ENCODE assay signal across 25 mouse cellular contexts in genomic region chr1:184677641-184678040, GRCm38 (mm10). TPM values are rescaled to one million over a fixed set of nuclear protein-coding genes. Genes with fewer than 3 reads are reported as not detected.
DNase-seq lines count a peak whose midpoint lies in the region; ATAC-seq lines count a peak whose summit lies in the region.
"Had no signal": no experiment of that assay in that cellular context is flagged by ENCODE, and none has a peak within 500 bp of the region (broad histone marks: within the 10 kb centered on the region; RNA-seq: fewer than 3 reads in every experiment).

No protein-coding gene starts in this region.

- H3K27ac ChIP-seq in embryonic facial prominence, embryonic 14.5 days (replicated peaks; ENCODE audit: low read depth, low read length) = no peak overlapping the region
- no peak overlapping the region for H3K27ac ChIP-seq in embryonic facial prominence, embryonic 10.5 days (replicated peaks)
- H3K27ac ChIP-seq in kidney, embryonic 14.5 days (ENCODE audit: low read depth, low read length) = no peak overlapping the region
- H3K27ac ChIP-seq: embryonic facial prominence, embryonic 15.5 days; heart, adult 2 months; hindbrain, embryonic 14.5 days; hindbrain, postnatal 0 days had no signal

- intact Hi-C loops in gastrocnemius, postnatal 14 days (cut with DNase I; ENCODE audit: low total_unique reads) = no loop called here

- no peak overlapping the region for H3K9ac ChIP-seq in embryonic facial prominence, embryonic 14.5 days (ENCODE audit: low read depth, low read length)
- H3K9ac ChIP-seq in kidney, embryonic 14.5 days (ENCODE audit: low read depth, low read length) = no peak overlapping the region
- H3K9ac ChIP-seq: embryonic facial prominence, embryonic 15.5 days; forebrain, postnatal 0 days; hindbrain, embryonic 14.5 days had no signal

- no peaks in the 10 kb centered on the region for H3K9me3 ChIP-seq in embryonic facial prominence, embryonic 14.5 days (ENCODE audit: control insufficient read depth, low read length)
- H3K9me3 ChIP-seq in embryonic facial prominence, embryonic 10.5 days = no peaks in the 10 kb centered on the region
- no peaks in the 10 kb centered on the region for H3K9me3 ChIP-seq in kidney, embryonic 14.5 days (ENCODE audit: control insufficient read depth, low read length)
- H3K9me3 ChIP-seq: embryonic facial prominence, embryonic 15.5 days had no signal

- ATAC-seq in embryonic facial prominence, embryonic 14.5 days (ENCODE audit: low read depth) = peak; percentile 37; the same call in 1 of the 2 replicates
- ATAC-seq in kidney, embryonic 14.5 days (ENCODE audit: low FRiP score, low TSS enrichment) = 0 out of 2 replicates have a peak, but pooled peaks have one; percentile 28
- ATAC-seq: activated CD4-positive, CD25-positive, alpha-beta regulatory T cell, adult 4 months; forebrain, embryonic 14.5 days; forebrain, postnatal 0 days; hindbrain, postnatal 0 days; inflammation-experienced regulatory T-cells, adult 6 months; intestine, embryonic 16.5 days had no signal

- H3K4me2 ChIP-seq in embryonic facial prominence, embryonic 14.5 days (ENCODE audit: low read depth, low read length) = no peak overlapping the region
- H3K4me2 ChIP-seq in kidney, embryonic 14.5 days (replicated peaks; ENCODE audit: low read depth, low read length) = no peak overlapping the region
- H3K4me2 ChIP-seq: embryonic facial prominence, embryonic 15.5 days; heart, embryonic 11.5 days; hindbrain, embryonic 14.5 days had no signal

- 39% methylated on average over 2 of the region's 2 CpGs for WGBS in embryonic facial prominence, embryonic 14.5 days
- WGBS in embryonic facial prominence, embryonic 10.5 days = 38% methylated on average over 2 of the region's 2 CpGs
- WGBS in kidney, embryonic 14.5 days = 12% methylated on average over 2 of the region's 2 CpGs

- H3K36me3 ChIP-seq in embryonic facial prominence, embryonic 14.5 days (ENCODE audit: control insufficient read depth, insufficient read depth, low read length) = no peaks in the 10 kb centered on the region
- no peaks in the 10 kb centered on the region for H3K36me3 ChIP-seq in embryonic facial prominence, embryonic 10.5 days (replicated peaks)
- H3K36me3 ChIP-seq in kidney, embryonic 14.5 days (ENCODE audit: control insufficient read depth, insufficient read depth, low read length) = no peaks in the 10 kb centered on the region
- H3K36me3 ChIP-seq: embryonic facial prominence, embryonic 15.5 days had no signal

- DNase-seq in embryonic facial prominence, embryonic 14.5 days (ENCODE audit: low spot score) = no peak
- DNase-seq in embryonic facial prominence, embryonic 10.5 days (ENCODE audit: low spot score) = no peak
- DNase-seq in gastrocnemius, adult 8-10 months (ENCODE audit: low spot score in 2 of 2) = peak; percentile 54 to 71
- DNase-seq in gastrocnemius, postnatal 14 days = no peak
- DNase-seq in kidney, adult 8-10 months = no peak
- DNase-seq: adrenal gland, adult 8-10 months; adrenal gland, postnatal 25 days; cerebellum, adult 11-12 months; cerebellum, adult 8-10 months; cerebellum, postnatal 10 days; cerebellum, postnatal 36 days; embryo, embryonic 11 days; forebrain, postnatal 0 days; heart, adult 2 months; heart, postnatal 4 days; kidney, adult 18-20 months had no signal

- H3K27me3 ChIP-seq in embryonic facial prominence, embryonic 14.5 days (replicated peaks; ENCODE audit: control insufficient read depth, insufficient read depth, low read length) = no peaks in the 10 kb centered on the region
- H3K27me3 ChIP-seq in embryonic facial prominence, embryonic 10.5 days (replicated peaks; ENCODE audit: low read depth, poor library complexity, severe bottlenecking) = no peaks in the 10 kb centered on the region
- H3K27me3 ChIP-seq in kidney, embryonic 14.5 days (ENCODE audit: control insufficient read depth, insufficient read depth, low read length) = peaks cover 6% of the 10 kb centered on the region; the same call in 1 of the 2 replicates
- H3K27me3 ChIP-seq: embryonic facial prominence, embryonic 15.5 days had no signal

- H3K4me1 ChIP-seq in embryonic facial prominence, embryonic 14.5 days (ENCODE audit: control insufficient read depth, insufficient read depth, low read length) = 0 out of 2 replicates have a peak, but pooled peaks cover 4% of the 10 kb centered on the region
- 0 out of 2 replicates have a peak, but pooled peaks cover 4% of the 10 kb centered on the region for H3K4me1 ChIP-seq in embryonic facial prominence, embryonic 10.5 days
- H3K4me1 ChIP-seq in kidney, embryonic 14.5 days (ENCODE audit: control insufficient read depth, insufficient read depth, low read length) = no peaks in the 10 kb centered on the region
- H3K4me1 ChIP-seq: embryonic facial prominence, embryonic 15.5 days had no signal

- H3K4me3 ChIP-seq in embryonic facial prominence, embryonic 14.5 days (ENCODE audit: low read depth, low read length) = no peak overlapping the region
- no peak overlapping the region for H3K4me3 ChIP-seq in embryonic facial prominence, embryonic 10.5 days
- H3K4me3 ChIP-seq in kidney, embryonic 14.5 days (ENCODE audit: low read length) = no peak overlapping the region
- H3K4me3 ChIP-seq: embryonic facial prominence, embryonic 15.5 days; heart, adult 2 months had no signal

RNA-seq across cellular contexts. Expression of gene Hlx, which starts 54.8 kb away (rescaled TPM):
- 13.7 and 14.4 TPM in 2 replicates for polyA plus RNA-seq in embryonic facial prominence, embryonic 14.5 days (2014; fragmentation: Nextera tagmentation; extraction: Ambion mirVana)
- 5.8 and 7.7 TPM in 2 replicates for polyA plus RNA-seq in embryonic facial prominence, embryonic 10.5 days (2016; fragmentation: Nextera tagmentation; extraction: Ambion mirVana)
- 10 to 100 TPM in 2 of 4 experiments, 1 to 10 TPM in 2; 5.9 to 12.1 (median 10.1) TPM for total RNA-seq in gastrocnemius, adult 8-10 months (2022)
- total RNA-seq in gastrocnemius, postnatal 14 days (2021) = 10 to 100 TPM; 22.9 to 24.1 TPM
- polyA plus RNA-seq in kidney, embryonic 14.5 days (2014; fragmentation: Nextera tagmentation; extraction: Ambion mirVana) = 6.9 and 8.0 TPM in 2 replicates
- polyA plus RNA-seq: activated CD4-positive, CD25-positive, alpha-beta regulatory T cell, adult 4 months; inflammation-experienced regulatory T-cells, adult 6 months had no signal

Comparison
In these comparisons a context has a peak if more than half of its experiments do, and no peak if none do; other contexts are left out.
1. DNase-seq: peak in gastrocnemius, adult 8-10 months (2 of 2); none in embryonic facial prominence, embryonic 14.5 days (single experiment), embryonic facial prominence, embryonic 10.5 days (single experiment), gastrocnemius, postnatal 14 days (single experiment) and kidney, adult 8-10 months (0 of 2).